29 mouse cellular contexts compared by ENCODE assay signal in genomic region chr7:67135140-67135539, GRCm38 (mm10).
DNase-seq lines count a peak whose midpoint lies in the region; ATAC-seq and TF ChIP-seq lines count a peak whose summit lies in the region.
"Had no signal": no experiment of that assay in that cellular context is flagged by ENCODE, and none has a peak within 500 bp of the region (broad histone marks: within the 10 kb centered on the region; RNA-seq: fewer than 3 reads in every experiment).

No protein-coding gene starts in this region.

- WGBS in forebrain, postnatal 0 days: 43% methylated on average over 2 of the region's 2 CpGs
- 78% methylated on average over 2 of the region's 2 CpGs for WGBS in forebrain, embryonic 10.5 days
- WGBS in lung, postnatal 0 days: 29% methylated on average over 2 of the region's 2 CpGs
- WGBS in lung, adult 2 months: 20% methylated on average over 2 of the region's 2 CpGs

- H3K27me3 ChIP-seq in forebrain, postnatal 0 days (ENCODE audit: insufficient read depth, low read length): no peaks in the 10 kb centered on the region
- H3K27me3 ChIP-seq in forebrain, embryonic 10.5 days (ENCODE audit: poor library complexity, severe bottlenecking): no peaks in the 10 kb centered on the region
- no peaks in the 10 kb centered on the region for H3K27me3 ChIP-seq in lung, postnatal 0 days (replicated peaks; ENCODE audit: insufficient read depth, low read length)
- H3K27me3 ChIP-seq: embryonic facial prominence, embryonic 12.5 days; intestine, embryonic 15.5 days; limb, embryonic 15.5 days; liver, embryonic 15.5 days; stomach, embryonic 15.5 days had no signal

- H3K27ac ChIP-seq in forebrain, postnatal 0 days (ENCODE audit: low read depth, low read length): no peak overlapping the region
- no peak overlapping the region for H3K27ac ChIP-seq in forebrain, embryonic 10.5 days
- no peak overlapping the region for H3K27ac ChIP-seq in lung, postnatal 0 days (ENCODE audit: low read length)
- H3K27ac ChIP-seq: embryonic facial prominence, embryonic 12.5 days; intestine, embryonic 15.5 days; kidney, postnatal 0 days; limb, embryonic 10.5 days; limb, embryonic 15.5 days; liver, embryonic 15.5 days; macrophage; stomach, embryonic 15.5 days had no signal

- no peak overlapping the region for H3K4me3 ChIP-seq in forebrain, postnatal 0 days (ENCODE audit: low read depth, low read length)
- no peak overlapping the region for H3K4me3 ChIP-seq in forebrain, embryonic 10.5 days
- no peak overlapping the region for H3K4me3 ChIP-seq in lung, postnatal 0 days (ENCODE audit: low read depth, low read length)
- no peak overlapping the region for H3K4me3 ChIP-seq in lung, adult 2 months (replicated peaks; ENCODE audit: extremely low read depth, low read depth, low read length)
- H3K4me3 ChIP-seq: embryonic facial prominence, embryonic 12.5 days; erythroblast, embryonic 14.5 days; intestine, embryonic 15.5 days; limb, embryonic 10.5 days; limb, embryonic 15.5 days; liver, embryonic 15.5 days; stomach, embryonic 15.5 days had no signal

- no peak for TF ChIP-seq EP300 in lung, postnatal 0 days (IDR thresholded peaks at IDR 0.05)

- ATAC-seq in forebrain, postnatal 0 days: no peak
- ATAC-seq in lung, postnatal 0 days: no peak
- peak; percentile 77 for ATAC-seq in megakaryocyte-erythroid progenitor cell, adult 5-6 weeks (replicated peaks; ENCODE audit: low FRiP score, low TSS enrichment, poor library complexity, severe bottlenecking)
- ATAC-seq: hindbrain, embryonic 16.5 days; intestine, embryonic 15.5 days; midbrain, embryonic 16.5 days had no signal

- no peak for TF ChIP-seq CTCF in forebrain, postnatal 0 days (IDR thresholded peaks at IDR 0.05; ENCODE audit: low read depth)
- TF ChIP-seq CTCF in lung, postnatal 0 days (IDR thresholded peaks at IDR 0.05): no peak
- TF ChIP-seq CTCF in lung, adult 2 months (IDR thresholded peaks at IDR 0.05; ENCODE audit: insufficient read depth, low read length): no peak

- H3K9ac ChIP-seq in forebrain, postnatal 0 days: no peak overlapping the region
- H3K9ac ChIP-seq in lung, postnatal 0 days (replicated peaks; ENCODE audit: low read depth): no peak overlapping the region
- H3K9ac ChIP-seq: embryonic facial prominence, embryonic 12.5 days; intestine, embryonic 15.5 days; limb, embryonic 15.5 days; liver, embryonic 15.5 days; stomach, embryonic 15.5 days had no signal

- no peak for TF ChIP-seq POLR2A in lung, adult 2 months (IDR thresholded peaks at IDR 0.05; ENCODE audit: borderline replicate concordance, extremely low read depth, low read depth, low read length)

- H3K4me1 ChIP-seq in forebrain, postnatal 0 days (ENCODE audit: insufficient read depth): peaks cover 3% of the 10 kb centered on the region; the same call in 1 of the 2 replicates
- H3K4me1 ChIP-seq in forebrain, embryonic 10.5 days: no peaks in the 10 kb centered on the region
- no peaks in the 10 kb centered on the region for H3K4me1 ChIP-seq in lung, postnatal 0 days (ENCODE audit: insufficient read depth, low read depth, low read length)
- H3K4me1 ChIP-seq in lung, adult 2 months (ENCODE audit: control insufficient read depth, insufficient read depth, low read length): no peaks in the 10 kb centered on the region
- H3K4me1 ChIP-seq: embryonic facial prominence, embryonic 12.5 days; intestine, embryonic 15.5 days; limb, embryonic 10.5 days; limb, embryonic 15.5 days; liver, embryonic 15.5 days; stomach, embryonic 15.5 days had no signal

- DNase-seq in forebrain, postnatal 0 days: peak; percentile 10
- no peak for DNase-seq in forebrain, embryonic 10.5 days (ENCODE audit: extremely low spot score, low spot score)
- DNase-seq in lung, postnatal 0 days (ENCODE audit: low spot score): peak; percentile 39
- DNase-seq in lung, adult 2 months: no peak
- DNase-seq in fat pad, adult 2 months (ENCODE audit: extremely low read depth, low read depth, low spot score): peak; percentile 65
- no peak for DNase-seq in kidney, postnatal 25 days
- no peak for DNase-seq in Muller cell, postnatal 12 days (ENCODE audit: inconsistent ontology term)
- DNase-seq: adrenal gland, postnatal 10 days; B cell, adult 2 months; cerebellum, adult 11-12 months; cerebellum, postnatal 10 days; gastrocnemius, postnatal 14 days; heart, adult 18-20 months; kidney, adult 2 months; layer of hippocampus, adult 9-11 months; right cerebral cortex, postnatal 25 days had no signal

- no peak overlapping the region for H3K4me2 ChIP-seq in forebrain, postnatal 0 days (ENCODE audit: low read depth)
- no peak overlapping the region for H3K4me2 ChIP-seq in lung, postnatal 0 days (replicated peaks; ENCODE audit: low read depth, low read length)
- H3K4me2 ChIP-seq: embryonic facial prominence, embryonic 12.5 days; intestine, embryonic 15.5 days; limb, embryonic 15.5 days; liver, embryonic 15.5 days; midbrain, embryonic 11.5 days; stomach, embryonic 15.5 days had no signal

- no peaks in the 10 kb centered on the region for H3K9me3 ChIP-seq in forebrain, postnatal 0 days (ENCODE audit: low read length)
- no peaks in the 10 kb centered on the region for H3K9me3 ChIP-seq in forebrain, embryonic 10.5 days
- no peaks in the 10 kb centered on the region for H3K9me3 ChIP-seq in lung, postnatal 0 days (ENCODE audit: low read length)
- H3K9me3 ChIP-seq: embryonic facial prominence, embryonic 12.5 days; intestine, embryonic 15.5 days; limb, embryonic 10.5 days; limb, embryonic 15.5 days; liver, embryonic 15.5 days; stomach, embryonic 15.5 days had no signal

- H3K36me3 ChIP-seq in forebrain, postnatal 0 days (ENCODE audit: insufficient read depth): no peaks in the 10 kb centered on the region
- H3K36me3 ChIP-seq in forebrain, embryonic 10.5 days (replicated peaks): no peaks in the 10 kb centered on the region
- no peaks in the 10 kb centered on the region for H3K36me3 ChIP-seq in lung, postnatal 0 days (ENCODE audit: insufficient read depth, low read length)
- H3K36me3 ChIP-seq: embryonic facial prominence, embryonic 12.5 days; intestine, embryonic 15.5 days; limb, embryonic 10.5 days; limb, embryonic 15.5 days; liver, embryonic 15.5 days; stomach, embryonic 15.5 days had no signal

Comparison
In these comparisons a context has a peak if more than half of its experiments do, and no peak if none do; other contexts are left out.
1. DNase-seq: peak in forebrain, postnatal 0 days (single experiment), lung, postnatal 0 days (single experiment) and fat pad, adult 2 months (single experiment); none in forebrain, embryonic 10.5 days (single experiment), lung, adult 2 months (single experiment), kidney, postnatal 25 days (0 of 2) and Muller cell, postnatal 12 days (single experiment).